Comparison of ENCODE assay signal across 8 mouse cellular contexts in the genomic region with DNA sequence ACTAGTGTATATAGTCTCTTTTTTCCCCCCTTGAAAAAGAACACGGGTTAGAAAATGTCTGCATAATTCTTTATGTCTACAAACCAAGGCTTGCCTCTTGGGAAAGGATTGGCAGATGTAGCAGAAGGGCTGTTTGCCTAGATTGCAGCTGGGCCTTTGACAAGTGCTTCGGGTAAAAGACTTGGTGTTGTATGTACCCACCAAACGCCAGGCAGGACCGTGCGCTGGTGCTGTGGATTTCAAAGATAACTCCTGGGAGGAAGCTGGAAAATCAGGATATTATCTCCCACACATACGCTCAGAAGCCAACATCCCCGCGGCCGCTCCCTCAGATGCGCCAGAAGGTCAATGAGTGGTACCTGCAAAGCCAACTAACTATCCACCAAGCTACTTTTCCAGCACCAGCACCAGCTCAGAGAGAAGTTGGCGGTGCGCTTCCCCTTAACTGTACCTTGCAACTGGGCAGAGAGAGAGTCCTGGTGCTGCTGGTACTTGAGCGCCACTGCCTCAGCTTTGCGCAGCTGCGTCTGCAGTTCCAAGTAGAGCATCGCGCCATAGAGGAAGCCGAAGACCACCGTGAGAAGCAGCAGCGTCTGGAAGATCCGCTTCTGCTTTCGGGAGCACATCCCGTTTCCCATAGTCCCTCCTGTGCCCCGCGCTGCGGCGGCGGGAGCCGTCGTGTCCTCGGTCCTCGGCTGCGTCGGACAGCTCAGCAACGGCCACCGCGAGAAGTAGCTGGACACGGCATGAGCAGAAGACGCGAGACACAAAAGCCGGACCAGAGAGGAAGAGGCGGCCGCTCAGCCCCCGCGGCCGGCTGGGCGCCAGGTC. TPM values are rescaled to one million over a fixed set of nuclear protein-coding genes. Genes with fewer than 3 reads are reported as not detected.
DNase-seq lines count a peak whose midpoint lies in the region; ATAC-seq and TF ChIP-seq lines count a peak whose summit lies in the region.

No protein-coding gene starts in this region.

- intact Hi-C loops in heart, postnatal 25 days (cut with DNase I) = loop anchor here (5.0 to 10.0 kb wide), 2 partner anchors 44 to 401 kb away; a partner anchor contains a TSS

- H3K27ac ChIP-seq in forebrain, embryonic 11.5 days (ENCODE audit: low read depth, low read length) = peak overlapping the region; percentile 69
- H3K27ac ChIP-seq in hindbrain, embryonic 14.5 days = peak overlapping the region; percentile 83
- peak overlapping the region; percentile 50 for H3K27ac ChIP-seq in liver, embryonic 14.5 days
- H3K27ac ChIP-seq in neural tube, embryonic 15.5 days (replicated peaks) = peak overlapping the region; percentile 86

- WGBS in forebrain, embryonic 11.5 days = 3% methylated on average over 46 of the region's 47 CpGs
- 2% methylated on average over 44 of the region's 47 CpGs for WGBS in hindbrain, embryonic 14.5 days
- WGBS in liver, embryonic 14.5 days (ENCODE audit: insufficient replicate concordance) = under 1% methylated on average over 44 of the region's 47 CpGs
- 1% methylated on average over 47 of the region's 47 CpGs for WGBS in neural tube, embryonic 15.5 days

- H3K36me3 ChIP-seq in forebrain, embryonic 11.5 days (ENCODE audit: control insufficient read depth, insufficient read depth, low read length) = no peaks in the 10 kb centered on the region
- no peaks in the 10 kb centered on the region for H3K36me3 ChIP-seq in hindbrain, embryonic 14.5 days (replicated peaks; ENCODE audit: control insufficient read depth, insufficient read depth)
- peaks cover 2% of the 10 kb centered on the region; the same call in 1 of the 2 replicates for H3K36me3 ChIP-seq in liver, embryonic 14.5 days (replicated peaks; ENCODE audit: control insufficient read depth, insufficient read depth, low read depth)
- H3K36me3 ChIP-seq in neural tube, embryonic 15.5 days = no peaks in the 10 kb centered on the region

- peak; percentile 51 for ATAC-seq in forebrain, embryonic 11.5 days (replicated peaks; ENCODE audit: low FRiP score)
- peak; percentile 28 for ATAC-seq in hindbrain, embryonic 14.5 days (ENCODE audit: low FRiP score)
- peak; percentile 0; the same call in 1 of the 2 replicates for ATAC-seq in liver, embryonic 14.5 days (ENCODE audit: insufficient read depth)
- ATAC-seq in neural tube, embryonic 15.5 days (ENCODE audit: low FRiP score) = peak; percentile 45

- peaks cover 12% of the 10 kb centered on the region; the same call in 1 of the 2 replicates for H3K4me1 ChIP-seq in forebrain, embryonic 11.5 days (replicated peaks; ENCODE audit: control insufficient read depth, insufficient read depth, low read length)
- peaks cover 33% of the 10 kb centered on the region for H3K4me1 ChIP-seq in hindbrain, embryonic 14.5 days (replicated peaks; ENCODE audit: control insufficient read depth, insufficient read depth, low read length)
- peaks cover 36% of the 10 kb centered on the region in 2 experiments for H3K4me1 ChIP-seq in liver, embryonic 14.5 days (replicated peaks; ENCODE audit: control insufficient read depth in 2 of 2, insufficient read depth in 2 of 2, low read length in 1 of 2)
- H3K4me1 ChIP-seq in neural tube, embryonic 15.5 days = peaks cover 40% of the 10 kb centered on the region

- TF ChIP-seq EP300 in liver, embryonic 14.5 days (IDR thresholded peaks at IDR 0.05; ENCODE audit: low read depth) = no peak

- H3K9me3 ChIP-seq in forebrain, embryonic 11.5 days (ENCODE audit: control insufficient read depth, low read length) = no peaks in the 10 kb centered on the region
- no peaks in the 10 kb centered on the region for H3K9me3 ChIP-seq in hindbrain, embryonic 14.5 days (ENCODE audit: control insufficient read depth, low read length)
- H3K9me3 ChIP-seq in liver, embryonic 14.5 days (ENCODE audit: control insufficient read depth, low read length) = no peaks in the 10 kb centered on the region
- H3K9me3 ChIP-seq in neural tube, embryonic 15.5 days (replicated peaks) = no peaks in the 10 kb centered on the region

- H3K4me2 ChIP-seq in forebrain, embryonic 11.5 days (ENCODE audit: low read depth, low read length, severe bottlenecking) = peak overlapping the region; percentile 65
- peak overlapping the region; percentile 81 for H3K4me2 ChIP-seq in hindbrain, embryonic 14.5 days (replicated peaks)
- H3K4me2 ChIP-seq in liver, embryonic 14.5 days (ENCODE audit: low read depth) = peak overlapping the region; percentile 57
- peak overlapping the region; percentile 75 for H3K4me2 ChIP-seq in neural tube, embryonic 15.5 days

- 0 out of 2 replicates have a peak, but pooled peaks have one; percentile 16 for TF ChIP-seq CTCF in liver, embryonic 14.5 days (IDR thresholded peaks at IDR 0.05; ENCODE audit: low read depth)

- DNase-seq in heart, adult 11 months = peak; percentile 85
- no peak for DNase-seq in heart, postnatal 25 days (ENCODE audit: low spot score)
- DNase-seq in WW6 (ENCODE audit: low read depth, low spot score) = peak; percentile 18
- peak; percentile 79 for DNase-seq in forebrain, embryonic 11.5 days (ENCODE audit: low spot score)
- DNase-seq in hindbrain, embryonic 14.5 days (ENCODE audit: low spot score) = peak; percentile 51
- DNase-seq in liver, embryonic 14.5 days (ENCODE audit: low read depth in 3 of 3, low spot score in 3 of 3) = no peak
- DNase-seq in urinary bladder, postnatal 10 days (ENCODE audit: low spot score) = peak; percentile 9

- H3K9ac ChIP-seq in forebrain, embryonic 11.5 days (ENCODE audit: low read length) = peak overlapping the region; percentile 83
- peak overlapping the region; percentile 69 for H3K9ac ChIP-seq in hindbrain, embryonic 14.5 days
- peak overlapping the region; percentile 68 for H3K9ac ChIP-seq in liver, embryonic 14.5 days (replicated peaks)
- peak overlapping the region; percentile 59 for H3K9ac ChIP-seq in neural tube, embryonic 15.5 days (replicated peaks)

- H3K27me3 ChIP-seq in forebrain, embryonic 11.5 days (ENCODE audit: control insufficient read depth, insufficient read depth, low read length) = no peaks in the 10 kb centered on the region
- H3K27me3 ChIP-seq in hindbrain, embryonic 14.5 days (ENCODE audit: control insufficient read depth, insufficient read depth, low read length) = no peaks in the 10 kb centered on the region
- no peaks in the 10 kb centered on the region for H3K27me3 ChIP-seq in liver, embryonic 14.5 days (ENCODE audit: control insufficient read depth, insufficient read depth, low read length)
- no peaks in the 10 kb centered on the region for H3K27me3 ChIP-seq in neural tube, embryonic 15.5 days (replicated peaks)

- peak overlapping the region; percentile 69 for H3K4me3 ChIP-seq in forebrain, embryonic 11.5 days (ENCODE audit: low read depth, low read length)
- H3K4me3 ChIP-seq in hindbrain, embryonic 14.5 days (replicated peaks; ENCODE audit: low read length) = peak overlapping the region; percentile 80
- peak overlapping the region; percentile 69 to 83 for H3K4me3 ChIP-seq in liver, embryonic 14.5 days (ENCODE audit: insufficient read depth in 1 of 2, low read depth in 2 of 2, low read length in 2 of 2)
- peak overlapping the region; percentile 82 for H3K4me3 ChIP-seq in neural tube, embryonic 15.5 days (replicated peaks)

RNA-seq across cellular contexts. Expression of a gene that starts 0.9 kb away (rescaled TPM):
- 10 to 100 TPM; 15.3 to 22.8 TPM for total RNA-seq in heart, postnatal 25 days (2021)
- polyA plus RNA-seq in forebrain, embryonic 11.5 days (2014; fragmentation: Nextera tagmentation; extraction: Ambion mirVana) = 46.9 and 47.6 TPM in 2 replicates
- 19.6 and 20.4 TPM in 2 replicates for polyA plus RNA-seq in hindbrain, embryonic 14.5 days (2014; fragmentation: Nextera tagmentation; extraction: Ambion mirVana)
- 15.2 and 18.8 TPM in 2 replicates for polyA plus RNA-seq in liver, embryonic 14.5 days (2012; rRNA removed)
- 12.5 and 14.4 TPM in 2 replicates for polyA plus RNA-seq in liver, embryonic 14.5 days (2014; fragmentation: Nextera tagmentation; extraction: Ambion mirVana)
- polyA plus RNA-seq in neural tube, embryonic 15.5 days (2015; fragmentation: Nextera tagmentation; extraction: Ambion mirVana) = 21.3 and 25.7 TPM in 2 replicates

Comparison
In these comparisons a context has a peak if more than half of its experiments do, and no peak if none do; other contexts are left out.
1. DNase-seq: peak in heart, adult 11 months (single experiment), WW6 (single experiment), forebrain, embryonic 11.5 days (single experiment), hindbrain, embryonic 14.5 days (single experiment) and urinary bladder, postnatal 10 days (single experiment); none in heart, postnatal 25 days (single experiment) and liver, embryonic 14.5 days (0 of 3).
2. ATAC-seq: peak in every context shown above with its lines; median percentile 51 in forebrain, embryonic 11.5 days; 45 in neural tube, embryonic 15.5 days; 28 in hindbrain, embryonic 14.5 days; 0 in liver, embryonic 14.5 days.
3. Peak in every context shown above with its lines, with median percentiles within 50 percentile points of each other: H3K27ac ChIP-seq, H3K4me2 ChIP-seq, H3K4me3 ChIP-seq and H3K9ac ChIP-seq.